Mouse (Mus musculus): Measurements from ENCODE around the gene Slc7a9. TPM values are rescaled to one million over a fixed set of nuclear protein-coding genes. Genes with fewer than 3 reads are reported as not detected.

Gene Slc7a9
- total RNA-seq, 1 experiment from 2014 or later, result not detected

GRCm38 (mm10) chr7:35501995-35502394, 53.4 kb downstream of the Slc7a9 start:
- no peak for ATAC-seq (replicated peaks; ENCODE audit: low read depth, poor library complexity, severe bottlenecking)

Other genes starting within 250 kb of the Slc7a9 start
- 0.14 TPM in 1 of 2 replicates, not detected in the other for gene Lrp3, start 233.3 kb upstream of the Slc7a9 start, total RNA-seq (2017)
- gene Gpatch1, start 130.4 kb upstream of the Slc7a9 start, total RNA-seq (2017), result 16.6 and 19.0 TPM in 2 replicates
- gene Rhpn2, start 114.6 kb upstream of the Slc7a9 start, total RNA-seq (2017), result 0.46 TPM in 1 of 2 replicates, not detected in the other
- gene Faap24, start 52.0 kb upstream of the Slc7a9 start, total RNA-seq (2017), result 12.1 and 12.5 TPM in 2 replicates
- 10.1 and 10.6 TPM in 2 replicates for gene Cep89, start 51.8 kb upstream of the Slc7a9 start, total RNA-seq (2017)
- gene Tdrd12, start 88.9 kb downstream of the Slc7a9 start, total RNA-seq (2017), result not detected in 2 replicates
- 50.9 and 53.3 TPM in 2 replicates for gene Nudt19, start 107.5 kb downstream of the Slc7a9 start, total RNA-seq (2017)
- gene Rgs9bp, start 136.8 kb downstream of the Slc7a9 start, total RNA-seq (2017), result 1.4 and 2.1 TPM in 2 replicates
- 42.0 and 50.0 TPM in 2 replicates for gene Ankrd27, start 137.4 kb downstream of the Slc7a9 start, total RNA-seq (2017)
- gene Pdcd5, start 198.7 kb downstream of the Slc7a9 start, total RNA-seq (2017), result 88.4 and 108 TPM in 2 replicates

Data from common myeloid progenitor, adult 5-6 weeks (primary cell).